Mouse (Mus musculus) CD4-positive, CD25-positive, alpha-beta regulatory T cell, adult 4 months (primary cell): ENCODE measurements around the gene Phlda3. TPM values are rescaled to one million over a fixed set of nuclear protein-coding genes. Genes with fewer than 3 reads are reported as not detected.

Experiments used
- ATAC-seq: one replicate; pipeline ENCODE4 v1.8.0; 2017
- polyA plus RNA-seq, 2 experiments: library from polyadenylated mRNA; unstranded; fragments of 100-300 nt; shearing (Covaris generic); gene quantifications; one replicate each; pipeline ENCODE4 v1.2.1; 2017

Phlda3 gene
- polyA plus RNA-seq, 2 experiments from 2014 or later, result 0.58 to 0.98 TPM

DNA sequence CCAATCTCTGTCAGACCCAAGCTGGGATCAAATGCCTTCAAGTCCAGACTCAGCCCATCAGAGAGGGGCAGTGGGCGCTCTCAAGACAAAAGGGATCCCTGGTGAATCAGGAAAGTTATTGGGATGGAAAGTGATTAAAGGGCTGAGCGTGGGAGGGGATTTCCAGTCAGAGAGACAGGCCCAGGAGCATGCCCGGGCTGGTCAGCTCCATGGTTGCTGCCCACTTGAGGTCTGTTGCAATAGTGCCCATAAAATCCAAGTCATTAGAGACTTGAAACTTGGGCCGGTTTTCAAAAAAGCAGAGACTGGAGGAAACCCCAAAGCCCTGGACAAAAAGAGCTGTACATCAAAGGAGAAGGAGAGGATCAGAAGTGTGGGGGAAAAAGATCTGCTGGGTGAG, 6.2 kb upstream of the Phlda3 start:
- no peak for ATAC-seq

DNA sequence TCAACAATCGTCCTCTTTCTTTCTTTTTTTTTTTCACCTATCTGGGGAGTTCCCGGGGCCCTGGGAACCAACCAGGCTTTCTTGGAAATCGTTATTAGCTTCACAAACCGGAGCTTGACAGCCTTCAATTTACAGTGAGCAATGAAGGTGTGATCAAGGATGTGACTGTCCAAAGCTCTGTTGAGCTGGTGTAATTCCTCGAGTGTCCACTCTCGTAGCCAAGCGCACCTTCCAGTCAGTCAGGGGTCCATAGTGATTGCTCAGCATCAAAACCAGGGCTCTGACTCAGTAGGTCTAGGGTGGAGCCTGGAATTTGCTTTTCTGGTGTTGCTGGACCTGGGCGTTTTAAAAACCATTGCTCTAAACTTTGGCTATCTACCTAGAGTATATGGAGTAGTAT, 5.7 kb upstream of the Phlda3 start:
- no peak for ATAC-seq

DNA sequence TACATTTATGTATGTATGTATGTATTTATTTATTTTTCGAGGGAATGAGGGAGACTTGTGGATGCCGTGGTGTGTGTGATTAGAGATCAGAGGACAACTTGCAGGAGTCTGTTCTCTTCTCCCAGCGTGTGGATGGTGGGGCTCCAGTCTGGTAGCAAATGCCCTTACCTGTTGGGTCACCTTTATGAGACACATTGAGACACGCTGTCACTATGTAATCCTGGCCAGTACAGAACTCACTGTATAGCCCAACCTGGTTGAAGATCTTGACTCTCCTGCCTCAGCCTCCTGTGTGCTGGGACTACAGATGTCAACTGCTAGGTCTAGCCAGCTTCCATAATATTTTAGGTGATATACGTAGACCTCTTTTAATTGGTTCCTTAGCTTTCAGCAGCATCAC, 4.2 kb upstream of the Phlda3 start:
- no peak for ATAC-seq

DNA sequence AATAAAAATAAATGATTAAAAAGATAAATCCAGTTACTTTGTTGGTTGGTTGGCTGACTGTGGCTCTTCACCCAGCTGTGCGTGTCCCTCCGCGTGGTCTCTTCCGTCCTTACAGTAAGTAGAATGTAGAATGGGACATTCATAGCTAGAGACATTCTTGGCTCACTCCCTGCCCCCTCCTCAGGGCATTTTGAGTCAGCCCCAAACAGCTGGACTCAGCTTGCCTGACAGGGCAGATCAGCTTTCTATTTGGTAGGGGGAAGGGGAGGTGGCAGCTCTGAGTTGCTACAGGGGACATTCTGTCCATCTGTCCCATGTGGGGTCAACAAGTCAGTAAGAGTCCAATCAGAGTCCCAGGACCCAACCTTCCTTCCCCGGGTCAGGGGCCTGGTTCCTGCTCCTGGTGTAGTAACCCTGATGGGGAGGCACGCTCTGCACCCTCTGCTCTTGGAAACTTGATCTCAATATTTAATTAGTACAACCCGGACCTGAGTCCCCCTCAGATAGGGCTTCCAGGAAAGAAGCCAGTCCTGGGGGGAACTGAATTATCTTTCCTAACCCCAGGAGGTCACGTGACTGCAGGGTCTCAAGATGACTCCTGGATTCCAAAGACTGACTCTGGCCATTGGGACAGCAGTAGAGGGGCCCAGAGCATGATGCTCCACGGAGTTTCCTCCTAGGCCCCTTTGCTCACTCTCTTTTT, 2.3 kb upstream of the Phlda3 start:
- ATAC-seq, result no peak

DNA sequence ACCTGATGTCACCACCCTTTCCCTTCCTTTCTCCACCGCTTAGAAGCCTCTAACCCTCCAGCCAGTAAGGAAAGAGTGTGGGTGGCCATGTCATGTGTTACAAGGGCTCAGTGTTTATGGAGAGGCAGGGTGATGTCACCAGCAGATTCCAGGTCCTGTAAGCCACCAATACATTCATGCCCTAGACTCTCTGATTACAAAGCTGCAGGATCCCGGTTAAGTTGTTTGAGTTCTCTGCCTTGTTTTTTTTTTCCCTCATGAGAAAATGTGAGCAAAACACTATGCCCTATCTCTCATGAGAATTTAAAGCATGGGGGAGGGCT, 1.8 kb upstream of the Phlda3 start:
- no peak for ATAC-seq

DNA sequence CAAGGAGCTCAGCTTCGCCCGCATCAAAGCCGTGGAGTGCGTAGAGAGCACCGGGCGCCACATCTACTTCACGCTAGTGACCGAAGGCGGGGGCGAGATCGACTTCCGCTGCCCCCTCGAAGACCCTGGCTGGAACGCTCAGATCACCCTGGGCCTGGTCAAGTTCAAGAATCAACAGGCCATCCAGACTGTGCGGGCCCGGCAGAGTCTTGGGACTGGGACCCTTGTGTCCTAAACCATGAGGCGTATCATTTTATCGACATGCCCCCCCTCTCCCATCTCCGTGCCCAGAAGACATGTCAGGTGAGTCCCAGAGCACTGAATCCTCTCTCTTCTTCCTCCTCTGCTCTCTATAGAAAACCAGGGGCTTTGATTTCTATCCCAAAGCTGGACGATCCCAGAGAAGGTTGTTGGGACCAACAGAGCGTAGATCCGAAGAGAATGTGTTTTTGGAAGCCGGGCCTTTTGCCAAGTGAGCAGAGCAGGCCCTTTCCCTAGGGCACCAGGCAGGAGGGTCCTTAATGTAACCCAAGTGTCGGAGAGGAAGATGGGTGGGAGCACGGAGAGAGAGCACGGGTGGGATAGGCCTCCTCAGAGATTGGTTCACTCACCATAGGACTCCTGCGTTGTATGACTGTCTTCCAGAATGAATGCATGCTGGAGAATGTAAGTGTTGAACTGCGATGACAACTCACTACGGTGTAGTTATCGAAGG, 830 bp downstream of the Phlda3 start:
- no peak for ATAC-seq

DNA sequence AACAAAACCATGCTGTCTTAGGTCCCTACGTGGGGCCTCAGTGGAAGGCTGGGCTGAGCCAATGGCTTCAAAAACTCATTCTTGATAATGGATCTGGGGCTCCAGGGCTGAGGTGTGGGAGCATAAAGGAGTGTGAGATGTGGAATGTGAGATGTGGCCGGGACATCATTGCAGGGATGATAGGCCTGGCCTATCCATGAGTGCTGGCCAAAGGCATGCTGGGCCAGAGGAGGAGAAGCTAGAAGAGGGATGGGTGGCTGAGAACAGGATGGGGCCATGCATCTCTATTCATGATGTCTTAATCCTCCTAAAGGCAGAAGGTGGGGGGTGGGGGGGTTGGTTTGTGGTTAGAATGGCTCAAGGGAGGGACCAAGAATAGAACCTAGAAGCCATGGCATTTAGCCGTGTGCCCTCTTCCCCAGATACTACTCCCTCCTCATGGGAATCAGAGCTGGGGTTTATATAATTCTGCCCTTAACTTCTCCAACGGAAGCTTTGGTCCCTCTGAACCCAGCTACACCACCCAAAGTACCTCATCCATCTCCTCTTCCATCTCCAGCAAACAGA, 1.5 kb downstream of the Phlda3 start:
- ATAC-seq, result no peak

DNA sequence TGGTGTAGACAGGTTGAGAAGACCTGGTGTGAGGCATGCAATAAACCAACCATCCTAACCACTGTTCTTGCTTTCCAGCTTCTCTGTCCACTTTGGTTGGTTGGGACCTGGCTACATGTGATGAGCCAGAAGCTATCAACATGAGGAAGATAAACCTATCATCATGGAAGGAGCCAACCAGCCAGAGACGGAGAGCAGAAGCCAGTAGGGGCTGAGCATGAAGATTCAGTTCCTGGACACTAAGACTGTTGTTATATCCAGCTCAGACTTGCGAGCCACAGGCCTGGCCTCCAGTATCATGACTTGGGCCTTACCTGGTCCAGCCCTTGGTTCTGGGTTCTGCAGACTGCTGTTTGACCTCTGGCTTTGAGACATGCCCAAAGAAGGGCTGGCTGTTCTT, 2.5 kb downstream of the Phlda3 start:
- ATAC-seq, result no peak

DNA sequence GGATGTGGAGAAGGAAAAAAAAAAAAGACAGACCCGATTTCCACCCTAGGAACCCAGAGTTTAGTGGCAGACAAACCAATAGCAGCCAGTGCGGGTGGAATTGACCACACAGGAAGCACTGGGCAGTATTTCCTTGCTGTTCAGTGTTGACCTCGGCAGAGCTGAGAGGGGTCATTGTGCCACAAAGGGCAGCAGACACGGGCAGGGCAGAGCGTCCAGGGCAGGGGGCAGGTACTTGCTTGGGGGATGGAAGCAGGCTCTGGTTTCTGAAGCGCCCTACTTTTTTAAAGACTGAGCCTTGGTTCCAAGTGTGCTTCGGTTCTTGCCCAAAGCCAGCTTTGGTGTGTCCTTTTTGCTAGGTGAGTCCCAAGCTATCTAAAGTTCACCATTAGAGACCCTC, 4.3 kb downstream of the Phlda3 start:
- ATAC-seq, result no peak

DNA sequence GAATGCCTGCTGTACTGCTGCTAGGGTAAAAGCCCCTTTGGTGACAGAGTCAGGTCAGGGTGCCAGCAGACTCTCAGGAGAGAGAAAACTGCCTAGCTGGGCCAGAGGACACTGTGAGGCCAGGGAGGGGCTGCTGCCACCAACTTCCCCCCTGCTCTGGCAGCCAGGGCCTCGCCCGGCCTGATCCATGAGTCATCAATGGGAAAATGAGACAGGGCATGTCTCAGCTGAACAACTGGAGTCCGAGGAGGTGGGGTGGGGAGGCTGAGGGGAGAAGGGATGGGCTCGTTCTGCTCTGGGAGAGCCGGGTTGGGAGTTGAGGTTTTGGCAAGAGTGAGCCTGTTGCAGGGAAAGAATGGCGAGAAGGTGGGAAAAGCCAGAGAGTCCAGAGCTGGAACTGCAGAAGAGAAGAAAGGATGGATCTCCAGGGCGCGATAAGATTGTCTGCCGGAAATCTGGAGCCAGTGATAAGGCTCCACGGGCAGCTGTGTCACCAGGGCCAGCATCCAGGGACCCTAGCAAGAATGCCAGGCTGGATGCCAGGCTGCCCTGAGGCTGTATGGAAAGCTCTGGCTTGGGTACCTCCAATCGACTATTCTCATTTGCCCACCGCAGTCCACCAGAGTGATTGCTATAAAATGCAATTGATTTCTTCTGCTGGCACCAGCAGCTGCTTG, 5.1 kb downstream of the Phlda3 start:
- no peak for ATAC-seq

DNA sequence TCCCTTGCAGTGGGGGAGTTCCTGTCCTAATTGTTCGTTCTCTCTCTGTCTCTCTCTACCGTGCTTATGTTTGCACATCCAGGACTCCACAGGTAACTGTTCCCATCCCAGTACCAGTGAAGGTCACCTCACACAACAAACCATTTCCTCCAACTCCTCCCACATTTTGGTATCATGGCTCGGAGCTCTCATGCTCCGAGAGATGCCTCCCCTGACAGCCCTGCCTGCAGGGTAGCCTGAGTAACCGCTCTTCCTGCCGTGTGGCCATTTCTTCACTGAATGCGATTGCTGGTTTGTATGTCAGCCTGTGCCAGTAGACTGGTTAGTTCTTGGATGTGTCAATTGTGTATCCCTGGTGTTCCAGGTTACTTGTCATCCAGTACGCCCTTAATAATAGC, 5.7 kb downstream of the Phlda3 start:
- no peak for ATAC-seq

DNA sequence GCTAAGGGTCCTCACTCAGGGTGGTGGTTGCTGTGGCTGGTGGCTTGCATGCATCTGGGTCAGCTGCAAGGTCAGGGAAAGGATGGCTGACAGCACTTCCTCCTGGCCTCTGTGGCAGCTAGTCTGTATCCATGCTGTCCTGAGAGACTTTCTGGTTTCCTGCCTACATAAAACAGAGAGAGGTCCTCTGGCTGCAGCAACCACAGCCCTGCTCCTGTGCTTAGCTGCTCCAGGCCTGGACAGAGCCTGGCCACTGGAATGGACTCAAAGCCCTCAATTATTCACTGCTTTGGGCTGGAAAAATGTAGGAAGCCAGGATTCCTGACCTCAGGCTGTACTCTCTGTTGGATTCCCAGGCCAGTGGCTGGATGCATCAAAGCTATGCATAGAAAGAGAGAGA, 10.7 kb downstream of the Phlda3 start:
- no peak for ATAC-seq

DNA sequence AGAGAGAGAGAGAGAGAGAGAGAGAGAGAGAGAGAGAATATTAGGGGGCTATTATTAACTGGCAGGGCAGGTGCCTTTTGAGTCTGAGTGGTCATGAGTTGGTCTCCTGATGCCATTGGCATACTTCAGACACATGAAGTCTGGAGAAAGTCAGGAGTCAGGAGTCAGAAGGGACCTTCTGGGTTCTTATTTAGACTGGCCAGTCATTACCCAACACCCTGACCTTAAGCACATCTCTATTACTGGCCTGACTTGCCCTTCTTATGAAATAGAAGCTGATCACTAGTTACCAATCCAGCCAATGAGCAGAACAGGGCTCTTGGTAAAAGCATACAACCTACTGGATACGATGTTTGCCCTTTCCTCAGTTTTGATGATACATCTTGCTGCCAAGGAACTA, 11.1 kb downstream of the Phlda3 start:
- ATAC-seq, result no peak

DNA sequence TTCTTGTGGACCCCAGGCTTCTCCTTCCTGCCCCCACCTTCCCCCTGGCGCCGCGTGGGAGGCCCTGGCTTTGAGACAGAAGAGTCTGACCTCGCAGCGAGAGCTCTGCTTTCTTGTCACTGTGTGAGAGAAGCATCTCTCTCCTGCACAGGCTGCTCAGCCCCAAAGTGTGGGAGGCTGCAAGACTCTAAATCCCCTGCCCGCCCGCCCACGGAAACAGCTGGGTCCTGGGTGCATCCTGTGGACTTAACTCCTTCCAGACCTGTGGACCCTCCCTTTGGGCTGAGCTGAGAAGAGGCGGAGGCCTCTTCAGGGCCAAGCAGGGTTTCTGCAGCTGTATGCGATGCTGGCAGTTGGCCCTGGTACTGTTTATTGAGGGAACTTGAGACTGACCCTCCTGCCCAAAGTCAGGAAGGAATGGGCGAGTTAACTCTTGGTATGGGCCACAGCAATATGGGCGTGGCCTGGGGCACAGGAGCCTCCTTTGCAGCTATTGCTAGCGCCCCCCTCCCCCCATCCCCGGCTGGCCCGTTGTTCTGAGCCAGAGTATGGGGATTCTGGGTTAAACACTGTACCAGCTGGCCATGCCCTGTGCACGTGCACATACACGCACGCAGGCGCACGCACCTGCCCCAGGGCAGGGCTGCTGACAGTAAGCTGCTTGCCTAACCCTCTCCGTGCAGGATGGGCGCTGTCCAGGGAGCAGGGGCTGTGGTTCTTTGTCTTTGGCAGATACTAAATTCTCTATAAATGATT, 13.0 kb downstream of the Phlda3 start, which contains the start of gene Tnni1:
Gene Tnni1, plus strand, starts transcription at position 655 of the 756 bp plus-strand sequence.
- no peak for ATAC-seq

DNA sequence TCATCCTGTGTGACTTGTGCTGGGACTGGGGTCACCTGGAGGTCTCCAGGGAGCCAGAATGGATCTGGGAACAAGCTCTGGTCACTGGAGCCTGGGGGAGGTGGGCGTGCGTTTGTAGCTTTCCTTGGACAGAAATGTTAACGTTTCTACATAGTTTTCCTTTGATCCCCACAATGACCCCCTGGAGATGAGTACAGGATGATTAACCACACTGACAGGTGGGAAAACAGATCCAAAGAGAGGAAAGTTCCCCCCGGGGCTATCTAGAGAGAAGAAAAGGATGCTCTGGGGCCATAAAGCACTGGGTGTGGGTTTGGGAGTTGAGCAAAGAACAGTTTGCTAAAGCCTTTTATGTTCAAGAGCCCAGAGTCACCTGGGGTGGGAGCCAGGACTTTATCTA, 14.7 kb downstream of the Phlda3 start:
- no peak for ATAC-seq

DNA sequence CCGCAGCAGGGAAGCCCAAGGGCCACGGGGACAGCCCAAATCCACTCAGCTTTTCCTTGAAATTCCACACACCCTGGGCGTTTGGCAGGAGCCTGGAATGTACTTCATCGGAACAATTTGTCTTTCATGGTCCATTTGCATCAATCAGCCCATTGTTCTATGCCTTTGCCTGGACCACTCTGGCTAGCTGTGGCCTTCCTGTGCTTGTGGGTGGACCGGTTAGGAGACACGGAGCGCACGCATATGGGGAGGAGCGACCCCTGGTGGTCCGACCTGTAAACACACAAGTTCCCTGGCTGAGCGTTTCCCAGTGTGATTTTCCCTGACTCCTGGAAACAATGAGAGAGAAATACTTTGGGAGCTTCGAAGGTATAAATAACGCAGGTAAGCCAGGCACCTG, 15.3 kb downstream of the Phlda3 start:
- ATAC-seq, result peak; percentile 87

DNA sequence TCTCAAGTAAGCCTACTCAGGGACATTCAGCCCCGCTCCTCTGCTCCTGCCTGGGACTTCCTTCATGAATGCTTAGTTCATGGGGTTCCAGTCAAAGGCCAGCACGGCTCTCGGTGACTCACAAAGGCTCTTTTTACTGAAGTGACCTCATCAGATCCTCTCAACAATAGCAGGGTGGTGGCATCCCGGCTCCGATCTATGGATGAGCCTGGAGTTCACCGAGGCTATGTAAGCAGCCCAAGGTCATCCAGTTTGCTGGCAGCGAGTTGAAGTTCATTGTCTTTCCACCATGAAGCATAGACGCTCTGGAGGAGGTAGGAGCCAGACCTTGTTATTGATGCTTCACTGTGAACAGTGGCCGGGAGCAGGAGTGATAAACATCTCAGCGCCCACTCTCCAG, 16.9 kb downstream of the Phlda3 start:
- no peak for ATAC-seq

DNA sequence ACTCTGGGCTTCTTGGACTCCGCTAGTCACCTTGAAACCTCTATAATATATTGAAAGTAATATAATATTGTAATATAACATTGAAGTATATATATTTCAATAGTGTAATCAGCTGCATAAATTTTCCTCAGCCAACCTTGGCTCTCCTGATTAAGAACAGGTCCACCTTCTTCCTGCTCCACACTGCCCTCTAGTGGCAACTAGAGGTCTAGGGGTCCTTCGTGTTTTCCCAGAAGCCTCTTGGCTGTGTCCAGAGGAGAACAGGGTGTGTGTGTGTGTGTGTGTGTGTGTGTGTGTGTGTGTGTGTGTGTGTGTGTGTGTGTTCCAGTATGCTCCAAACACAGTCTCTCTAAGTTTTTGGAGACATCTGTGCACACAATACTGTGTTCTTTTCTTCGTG, 21.9 kb downstream of the Phlda3 start:
- peak; percentile 86 for ATAC-seq

DNA sequence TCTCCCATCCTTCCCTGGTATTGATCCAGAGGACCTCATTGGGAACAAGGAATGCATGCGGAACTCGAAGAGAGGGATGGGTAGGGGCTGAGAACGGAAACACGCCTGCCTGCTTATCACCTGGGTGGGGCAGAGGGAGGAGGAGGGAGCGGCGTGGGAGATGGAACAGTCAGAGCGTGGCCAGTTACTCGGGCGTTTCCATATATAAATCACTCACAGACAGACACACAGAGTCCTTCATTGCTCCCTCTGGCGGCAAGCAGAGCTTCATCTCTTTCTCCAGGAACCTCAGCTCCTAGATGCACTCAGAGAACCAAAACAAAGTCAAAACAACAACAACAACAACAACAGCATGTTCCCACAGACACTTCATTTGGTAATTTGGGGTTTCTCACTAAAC, 22.8 kb downstream of the Phlda3 start:
- no peak for ATAC-seq

DNA sequence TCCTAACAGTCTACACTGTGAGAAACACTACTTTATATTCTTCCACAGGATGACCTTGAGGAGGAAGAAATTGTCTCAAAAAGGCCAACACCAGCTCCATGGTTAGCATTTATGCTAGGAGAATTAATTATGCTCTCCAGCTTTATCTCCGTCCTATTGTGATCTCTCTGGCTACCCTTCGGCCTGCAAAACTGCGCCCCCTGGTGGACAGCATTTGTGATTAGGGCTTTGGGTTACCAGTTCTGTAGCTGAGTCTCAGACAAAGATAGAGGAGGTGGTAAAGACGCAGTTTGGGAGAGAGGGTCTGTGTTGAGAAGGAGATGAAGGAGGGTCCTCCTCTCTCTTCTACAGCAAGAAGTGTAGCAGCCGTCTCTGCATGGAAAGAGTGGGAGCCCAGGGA, 23.9 kb downstream of the Phlda3 start:
- ATAC-seq, result peak; percentile 52

DNA sequence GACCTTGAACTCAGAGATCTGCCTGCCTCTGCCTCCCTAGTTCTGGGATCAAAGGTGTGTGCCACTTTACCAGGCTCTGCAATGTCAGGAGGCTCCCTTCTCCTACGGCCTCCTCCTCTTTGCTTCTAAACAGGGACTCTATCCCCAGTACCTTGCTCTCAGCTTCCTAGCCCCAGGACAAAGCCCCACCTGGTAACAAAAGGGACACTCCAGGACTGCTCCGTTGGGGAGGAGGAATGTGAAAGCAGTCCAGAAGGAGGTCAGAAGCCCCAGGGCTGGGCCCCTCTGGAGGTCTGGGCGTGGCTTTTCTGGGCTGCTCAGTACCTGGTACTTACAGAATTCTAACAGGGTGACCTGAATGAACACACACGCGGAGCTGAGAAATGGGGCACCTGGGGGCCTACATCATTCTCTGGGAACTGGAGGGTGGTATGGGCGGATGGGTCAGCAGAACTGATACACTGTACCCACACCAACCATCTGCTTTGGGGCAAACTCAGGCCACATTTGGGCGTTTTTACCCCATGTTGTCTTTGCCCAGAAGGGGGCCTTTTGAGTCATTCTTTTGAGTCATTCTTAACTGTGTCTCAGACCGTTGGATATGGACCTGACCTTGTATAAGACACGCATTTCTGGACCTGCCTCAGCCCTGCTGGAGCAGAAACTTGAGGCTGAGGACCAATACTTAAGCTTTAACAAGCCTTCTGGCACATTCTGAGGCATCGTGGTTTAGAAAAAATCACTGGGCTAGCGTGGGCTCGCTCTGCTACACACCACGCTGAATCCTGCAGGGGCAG, 26.4 kb downstream of the Phlda3 start:
- no peak for ATAC-seq
